Mouse (Mus musculus) liver, adult 2 months (tissue): Measurements from ENCODE around the gene Aff3.

Experiments
- CTCF ChIP-seq: fragments of 200-500 bp; IDR thresholded peaks from 2 replicates; pipeline ENCODE4 v1.5.1; 2011; ENCODE audit warnings: low read depth, low read length, control low read depth
- POLR2A ChIP-seq: fragments of 200-500 bp; IDR thresholded peaks from 2 replicates; pipeline ENCODE4 v1.6.1; 2011; ENCODE audit warnings: low read length, control low read depth; ENCODE audit not compliant: insufficient read depth; ENCODE audit errors: extremely low read depth

- TF ChIP-seq POLR2A, result no peak
- TF ChIP-seq CTCF, result no peak
Measured at GRCm38 (mm10) chr1:38294336-38294695, 370.4 kb downstream of the Aff3 start.
